Mouse (Mus musculus): ENCODE measurements around the gene Ncor2. TPM values are rescaled to one million over a fixed set of nuclear protein-coding genes. Genes with fewer than 3 reads are reported as not detected.

The Ncor2 gene
- polyA plus RNA-seq, 1 experiment = 22.8 TPM

- no peak for DNase-seq (ENCODE audit: low read depth, low spot score)
- 45% methylated on average over 7 of the region's 7 CpGs for WGBS
Observed at GRCm38 (mm10) chr5:125014497-125014896, 164.5 kb downstream of the Ncor2 start.

GRCm38 (mm10) chr5:125011628-125012027 is 167.4 kb downstream of the Ncor2 start:
- DNase-seq (ENCODE audit: low read depth, low spot score) = no peak
- WGBS = 87% methylated on average over 8 of the region's 8 CpGs

GRCm38 (mm10) chr5:125011166-125011565 is 167.9 kb downstream of the Ncor2 start:
- no peak for DNase-seq (ENCODE audit: low read depth, low spot score)
- 89% methylated on average over 24 of the region's 24 CpGs for WGBS

- no peak for DNase-seq (ENCODE audit: low read depth, low spot score)
- WGBS = 30% methylated on average over 5 of the region's 5 CpGs
Observed at GRCm38 (mm10) chr5:125006896-125007295, 172.1 kb downstream of the Ncor2 start.

- DNase-seq (ENCODE audit: low read depth, low spot score) = no peak
- WGBS = 44% methylated on average over 9 of the region's 9 CpGs
Observed at GRCm38 (mm10) chr5:125005871-125006652, 173.0 kb downstream of the Ncor2 start.

- WGBS = 9% methylated on average over 15 of the region's 15 CpGs
- DNase-seq (ENCODE audit: low read depth, low spot score) = no peak
Observed at GRCm38 (mm10) chr5:125003873-125004255, 175.2 kb downstream of the Ncor2 start.

GRCm38 (mm10) chr5:125002969-125003872 is 175.8 kb downstream of the Ncor2 start, which contains the start of gene Rflna:
Gene Rflna, plus strand, starts transcription at chr5:125003221.
- no peak for DNase-seq (ENCODE audit: low read depth, low spot score)
- WGBS = 7% methylated on average over 40 of the region's 41 CpGs

GRCm38 (mm10) chr5:125000756-125001250 is 178.2 kb downstream of the Ncor2 start:
- DNase-seq (ENCODE audit: low read depth, low spot score) = no peak
- WGBS = 76% methylated on average over 10 of the region's 10 CpGs

GRCm38 (mm10) chr5:124997913-124998312 is 181.1 kb downstream of the Ncor2 start:
- WGBS = 81% methylated on average over 4 of the region's 4 CpGs
- DNase-seq (ENCODE audit: low read depth, low spot score) = no peak

GRCm38 (mm10) chr5:124996816-124997215 is 182.2 kb downstream of the Ncor2 start:
- 54% methylated on average over 6 of the region's 6 CpGs for WGBS
- DNase-seq (ENCODE audit: low read depth, low spot score) = no peak

- WGBS = 34% methylated on average over 11 of the region's 11 CpGs
- DNase-seq (ENCODE audit: low read depth, low spot score) = no peak
Observed at GRCm38 (mm10) chr5:124992891-124993290, 186.1 kb downstream of the Ncor2 start.

GRCm38 (mm10) chr5:124992323-124992722 is 186.7 kb downstream of the Ncor2 start:
- no peak for DNase-seq (ENCODE audit: low read depth, low spot score)
- 62% methylated on average over 8 of the region's 8 CpGs for WGBS

- DNase-seq (ENCODE audit: low read depth, low spot score) = no peak
- 85% methylated on average over 2 of the region's 2 CpGs for WGBS
Observed at GRCm38 (mm10) chr5:124989724-124990123, 189.3 kb downstream of the Ncor2 start.

GRCm38 (mm10) chr5:124986656-124987055 is 192.4 kb downstream of the Ncor2 start:
- WGBS = 78% methylated on average over 5 of the region's 5 CpGs

GRCm38 (mm10) chr5:124986222-124986621 is 192.8 kb downstream of the Ncor2 start:
- WGBS = 87% methylated on average over 5 of the region's 5 CpGs
- no peak for DNase-seq (ENCODE audit: low read depth, low spot score)

More at GRCm38 (mm10) chr5:124986656-124987055, 192.4 kb downstream of the Ncor2 start:
- no peak for DNase-seq (ENCODE audit: low read depth, low spot score)

- 58% methylated on average over 8 of the region's 8 CpGs for WGBS
- no peak for DNase-seq (ENCODE audit: low read depth, low spot score)
Observed at GRCm38 (mm10) chr5:124969790-124970189, 209.2 kb downstream of the Ncor2 start.

All from large intestine, adult 2 months (tissue).